ENCODE assay signal across 8 mouse cellular contexts in genomic region chr8:105607062-105607461, GRCm38 (mm10). TPM values are rescaled to one million over a fixed set of nuclear protein-coding genes. Genes with fewer than 3 reads are reported as not detected.
DNase-seq lines count a peak whose midpoint lies in the region; ATAC-seq and TF ChIP-seq lines count a peak whose summit lies in the region.

No protein-coding gene starts in this region.

- H3K4me3 ChIP-seq in erythroblast, embryonic 14.5 days (replicated peaks): peak overlapping the region; percentile 76
- H3K4me3 ChIP-seq in testis, adult 2 months (ENCODE audit: control insufficient read depth, low read depth, low read length): peak overlapping the region; percentile 47
- peak overlapping the region; percentile 78 for H3K4me3 ChIP-seq in limb, embryonic 12.5 days (replicated peaks)
- peak overlapping the region; percentile 68 for H3K4me3 ChIP-seq in stomach, embryonic 14.5 days (ENCODE audit: low read depth, low read length)

- WGBS in limb, embryonic 12.5 days: 7% methylated on average over 10 of the region's 10 CpGs
- 5% methylated on average over 10 of the region's 10 CpGs for WGBS in stomach, embryonic 14.5 days

- no peak for TF ChIP-seq CTCF in testis, adult 2 months (IDR thresholded peaks at IDR 0.05; ENCODE audit: control insufficient read depth, insufficient read depth, insufficient replicate concordance, low read depth, low read length)

- DNase-seq in testis, postnatal 14 days (ENCODE audit: low spot score): no peak
- DNase-seq in layer of hippocampus, postnatal 25 days (ENCODE audit: extremely low spot score in 1 of 2, low spot score in 1 of 2): no peak
- DNase-seq in thymus, postnatal 25 days: no peak

- H3K27me3 ChIP-seq in erythroblast, embryonic 14.5 days (ENCODE audit: control insufficient read depth): peaks cover 13% of the 10 kb centered on the region
- no peaks in the 10 kb centered on the region for H3K27me3 ChIP-seq in testis, adult 2 months (ENCODE audit: control insufficient read depth, insufficient read depth, low read length)
- H3K27me3 ChIP-seq in limb, embryonic 12.5 days: peaks cover 9% of the 10 kb centered on the region
- 0 out of 2 replicates have a peak, but pooled peaks cover 4% of the 10 kb centered on the region for H3K27me3 ChIP-seq in stomach, embryonic 14.5 days (ENCODE audit: control insufficient read depth, insufficient read depth, low read length)

- H3K4me2 ChIP-seq in limb, embryonic 12.5 days: peak overlapping the region; percentile 91
- peak overlapping the region; percentile 91 for H3K4me2 ChIP-seq in stomach, embryonic 14.5 days (replicated peaks; ENCODE audit: low read depth, low read length)

- no peak for ATAC-seq in erythroblast, adult 5-6 weeks (replicated peaks; ENCODE audit: low FRiP score, poor library complexity, severe bottlenecking)
- ATAC-seq in limb, embryonic 12.5 days (ENCODE audit: insufficient number of reproducible peaks, insufficient read depth, low FRiP score, low TSS enrichment, low read depth): no peak
- ATAC-seq in stomach, embryonic 14.5 days (ENCODE audit: insufficient number of reproducible peaks, insufficient read depth, low FRiP score, low read depth): no peak

- peaks cover 79% of the 10 kb centered on the region for H3K4me1 ChIP-seq in erythroblast, embryonic 14.5 days (ENCODE audit: control insufficient read depth)
- peaks cover 16% of the 10 kb centered on the region for H3K4me1 ChIP-seq in testis, adult 2 months (ENCODE audit: control insufficient read depth, insufficient read depth, low read length)
- H3K4me1 ChIP-seq in limb, embryonic 12.5 days (replicated peaks): peaks cover 28% of the 10 kb centered on the region
- peaks cover 17% of the 10 kb centered on the region for H3K4me1 ChIP-seq in stomach, embryonic 14.5 days (ENCODE audit: control insufficient read depth, insufficient read depth, low read length)

- H3K9ac ChIP-seq in limb, embryonic 12.5 days (replicated peaks): peak overlapping the region; percentile 87
- 0 out of 2 replicates have a peak overlapping the region, but pooled peaks have one; percentile 31 for H3K9ac ChIP-seq in stomach, embryonic 14.5 days (replicated peaks; ENCODE audit: low read depth, low read length)

- H3K36me3 ChIP-seq in erythroblast, embryonic 14.5 days (ENCODE audit: control insufficient read depth): peaks cover 4% of the 10 kb centered on the region
- H3K36me3 ChIP-seq in testis, adult 2 months (ENCODE audit: control insufficient read depth, insufficient read depth, low read length): no peaks in the 10 kb centered on the region
- H3K36me3 ChIP-seq in limb, embryonic 12.5 days: no peaks in the 10 kb centered on the region
- no peaks in the 10 kb centered on the region for H3K36me3 ChIP-seq in stomach, embryonic 14.5 days (ENCODE audit: control insufficient read depth, insufficient read depth, low read length)

- no peak overlapping the region for H3K27ac ChIP-seq in testis, adult 2 months (ENCODE audit: control insufficient read depth, insufficient read depth, low read depth, low read length)
- peak overlapping the region; percentile 84; the same call in 1 of the 2 replicates for H3K27ac ChIP-seq in limb, embryonic 12.5 days
- H3K27ac ChIP-seq in stomach, embryonic 14.5 days (ENCODE audit: low read length): peak overlapping the region; percentile 88; the same call in 1 of the 2 replicates

- TF ChIP-seq POLR2A in testis, adult 2 months (IDR thresholded peaks at IDR 0.05; ENCODE audit: control insufficient read depth, low read depth, low read length): no peak

- H3K9me3 ChIP-seq in erythroblast, embryonic 14.5 days (ENCODE audit: control insufficient read depth, low read length): no peaks in the 10 kb centered on the region
- no peaks in the 10 kb centered on the region for H3K9me3 ChIP-seq in limb, embryonic 12.5 days
- H3K9me3 ChIP-seq in stomach, embryonic 14.5 days (ENCODE audit: control insufficient read depth, low read depth, low read length): no peaks in the 10 kb centered on the region

RNA-seq across cellular contexts. Expression of gene Ripor1, which starts 2.0 kb away (rescaled TPM):
- 0.23 and 0.27 TPM in 2 replicates for polyA plus RNA-seq in erythroblast, embryonic 14.5 days (2012)
- total RNA-seq in erythroblast, adult 5-6 weeks (2015; ENCODE audit: low replicate concordance): 16.3 and 17.6 TPM in 2 replicates
- total RNA-seq in erythroblast, adult 5-6 weeks (2017; ENCODE audit: low replicate concordance): 1.7 and 2.6 TPM in 2 replicates
- 5.4 and 6.3 TPM in 2 replicates for polyA plus RNA-seq in testis, adult 2 months (2012; rRNA removed)
- 11.3 and 16.8 TPM in 2 replicates for polyA plus RNA-seq in limb, embryonic 12.5 days (2016; fragmentation: Nextera tagmentation; extraction: Ambion mirVana)
- 18.5 and 20.8 TPM in 2 replicates for polyA plus RNA-seq in stomach, embryonic 14.5 days (2014; fragmentation: Nextera tagmentation; extraction: Ambion mirVana)
- total RNA-seq in layer of hippocampus, postnatal 25 days (2021): 10 to 100 TPM; 83.2 to 92.9 TPM

RNA-seq across cellular contexts. Expression of gene Ctcf, which starts 29.3 kb away (rescaled TPM):
- 24.5 and 26.6 TPM in 2 replicates for polyA plus RNA-seq in erythroblast, embryonic 14.5 days (2012)
- 51.6 and 81.5 TPM in 2 replicates for total RNA-seq in erythroblast, adult 5-6 weeks (2015; ENCODE audit: low replicate concordance)
- 68.8 and 99.5 TPM in 2 replicates for total RNA-seq in erythroblast, adult 5-6 weeks (2017; ENCODE audit: low replicate concordance)
- polyA plus RNA-seq in testis, adult 2 months (2012; rRNA removed): 6.8 and 7.2 TPM in 2 replicates
- polyA plus RNA-seq in limb, embryonic 12.5 days (2016; fragmentation: Nextera tagmentation; extraction: Ambion mirVana): 149 and 160 TPM in 2 replicates
- 96.0 and 101 TPM in 2 replicates for polyA plus RNA-seq in stomach, embryonic 14.5 days (2014; fragmentation: Nextera tagmentation; extraction: Ambion mirVana)
- 10 to 100 TPM; 63.3 to 71.7 TPM for total RNA-seq in layer of hippocampus, postnatal 25 days (2021)

RNA-seq across cellular contexts. Expression of gene Agrp, which starts 30.1 kb away (rescaled TPM):
- polyA plus RNA-seq in erythroblast, embryonic 14.5 days (2012): not detected in 2 replicates
- not detected in 2 replicates for total RNA-seq in erythroblast, adult 5-6 weeks (2015; ENCODE audit: low replicate concordance)
- total RNA-seq in erythroblast, adult 5-6 weeks (2017; ENCODE audit: low replicate concordance): not detected in 2 replicates
- not detected in 2 replicates for polyA plus RNA-seq in testis, adult 2 months (2012; rRNA removed)
- 0.97 and 1.4 TPM in 2 replicates for polyA plus RNA-seq in limb, embryonic 12.5 days (2016; fragmentation: Nextera tagmentation; extraction: Ambion mirVana)
- polyA plus RNA-seq in stomach, embryonic 14.5 days (2014; fragmentation: Nextera tagmentation; extraction: Ambion mirVana): 0.95 and 1.5 TPM in 2 replicates
- not detected for total RNA-seq in layer of hippocampus, postnatal 25 days (2021)

RNA-seq across cellular contexts. Expression of gene Atp6v0d1, which starts 41.2 kb away (rescaled TPM):
- polyA plus RNA-seq in erythroblast, embryonic 14.5 days (2012): 7.7 and 7.8 TPM in 2 replicates
- 72.8 and 90.9 TPM in 2 replicates for total RNA-seq in erythroblast, adult 5-6 weeks (2015; ENCODE audit: low replicate concordance)
- 46.0 and 50.9 TPM in 2 replicates for total RNA-seq in erythroblast, adult 5-6 weeks (2017; ENCODE audit: low replicate concordance)
- polyA plus RNA-seq in testis, adult 2 months (2012; rRNA removed): 43.8 and 47.4 TPM in 2 replicates
- polyA plus RNA-seq in limb, embryonic 12.5 days (2016; fragmentation: Nextera tagmentation; extraction: Ambion mirVana): 60.5 and 61.5 TPM in 2 replicates
- 75.8 and 82.9 TPM in 2 replicates for polyA plus RNA-seq in stomach, embryonic 14.5 days (2014; fragmentation: Nextera tagmentation; extraction: Ambion mirVana)
- total RNA-seq in layer of hippocampus, postnatal 25 days (2021): 100 to 1,000 TPM; 293 to 332 TPM
